Mouse (Mus musculus): ENCODE data around the gene Myoc.

GRCm38 (mm10) chr1:162665486-162666174 lies 26.7 kb downstream of the Myoc start:
- TF ChIP-seq CTCF (IDR thresholded peaks at IDR 0.05; ENCODE audit: low read depth, low read length) (no peak), POLR2A (IDR thresholded peaks at IDR 0.05; ENCODE audit: extremely low read depth, insufficient read depth, low read length) (no peak)
